Mouse (Mus musculus): Measurements from ENCODE around the gene Gm9767.

GRCm38 (mm10) chr10:26119822-26120183, 41.7 kb downstream of the Gm9767 start:
- TF ChIP-seq CTCF (IDR thresholded peaks at IDR 0.05), result no peak
- no peak for TF ChIP-seq POLR2A (IDR thresholded peaks at IDR 0.05; ENCODE audit: insufficient read depth, low read depth, low read length)
- no peak for TF ChIP-seq EP300 (IDR thresholded peaks at IDR 0.05; ENCODE audit: insufficient read depth, low read depth, low read length)

Measured in heart, adult 2 months (tissue).